Mouse (Mus musculus) mature B cell (primary cell): ENCODE data around the gene Bmper.

ENCODE experiments used
- in situ Hi-C: fragments of 300-500 bp; cut with MboI; formaldehyde crosslinking; loops from 2 replicates; pipeline ENCODE4 v1.14.3; 2019

Gene Bmper

DNA sequence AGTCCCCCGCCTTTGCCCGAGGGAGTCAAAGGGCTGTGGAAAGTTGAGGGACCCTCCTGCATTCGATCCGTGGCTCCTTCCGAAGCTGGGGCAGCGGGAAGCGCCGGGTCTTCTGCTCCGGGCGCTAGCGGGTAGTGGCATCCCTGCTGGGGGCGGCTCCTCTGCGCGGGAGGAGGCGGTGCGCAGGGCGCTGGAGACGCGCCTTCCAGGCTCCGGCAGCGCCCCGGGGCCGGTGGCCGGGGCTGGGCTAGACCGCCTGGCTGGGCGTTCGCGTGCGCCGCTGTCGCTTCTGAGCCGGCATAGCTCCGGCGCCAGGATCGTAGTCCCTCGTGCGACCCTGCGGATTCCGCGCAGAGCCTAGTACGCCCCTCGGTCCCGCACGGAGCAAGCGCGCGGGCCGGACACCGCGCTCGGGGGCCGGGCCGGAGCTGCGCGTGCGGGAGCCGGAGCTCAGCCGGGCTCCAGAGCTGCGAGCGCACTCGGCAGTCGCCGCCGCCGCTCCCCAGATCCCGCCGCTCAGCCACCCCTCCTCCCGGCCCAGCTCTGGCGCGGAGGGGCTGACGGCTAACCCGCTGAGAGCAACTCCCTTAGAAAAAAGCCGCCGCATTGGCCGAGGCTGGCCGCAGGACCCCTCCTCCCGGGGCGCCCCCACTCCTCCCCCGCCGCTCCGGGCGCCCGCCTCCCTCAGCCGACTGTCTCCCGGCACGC is at the start of gene Bmper:
Gene Bmper, plus strand, starts transcription at position 236 of the 708 bp plus-strand sequence.
- in situ Hi-C loops: loop anchor here (25.0 kb wide), 1 partner anchor 511 kb away; no protein-coding TSS in a partner anchor

DNA sequence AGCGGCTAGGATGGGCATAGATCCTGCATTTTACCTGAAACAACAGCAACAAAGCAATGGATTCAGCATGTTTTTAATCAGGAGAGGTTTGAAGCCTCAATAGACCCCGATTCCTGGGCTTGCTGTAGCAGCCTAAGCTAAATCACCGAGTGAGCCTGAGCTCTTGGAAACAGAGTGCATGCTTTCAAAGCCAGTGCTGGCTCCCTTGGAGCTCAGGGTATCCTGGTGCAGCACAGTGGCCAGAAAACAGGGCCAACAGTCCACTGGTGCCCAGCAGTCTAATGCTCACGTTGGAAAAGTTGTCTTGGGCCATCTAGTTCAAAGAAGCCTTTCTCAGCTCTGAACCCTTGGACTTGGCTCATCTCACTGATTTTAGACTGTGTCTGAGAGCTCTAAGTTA is 45.4 kb upstream of the Bmper start:
- in situ Hi-C loops: no loop called here

DNA sequence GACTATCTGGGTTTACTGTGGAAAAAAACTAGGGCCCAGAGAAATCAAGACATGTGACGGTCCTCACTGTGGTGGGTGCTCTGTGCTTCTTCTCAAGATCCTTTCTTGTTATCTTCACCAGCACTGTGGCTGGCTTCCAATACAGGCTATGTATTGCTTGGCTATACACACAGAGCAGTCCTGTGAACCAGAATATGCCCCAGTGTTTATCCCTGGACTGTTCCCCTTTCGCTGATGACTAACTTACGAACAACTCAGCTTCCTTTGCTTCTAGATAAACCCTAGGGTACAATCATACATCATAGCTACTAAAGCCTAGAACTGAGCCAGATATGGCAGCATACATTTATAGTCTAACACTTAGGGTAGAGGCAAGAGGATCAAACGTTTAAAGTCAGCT is 35.7 kb upstream of the Bmper start:
- in situ Hi-C loops: no loop called here

DNA sequence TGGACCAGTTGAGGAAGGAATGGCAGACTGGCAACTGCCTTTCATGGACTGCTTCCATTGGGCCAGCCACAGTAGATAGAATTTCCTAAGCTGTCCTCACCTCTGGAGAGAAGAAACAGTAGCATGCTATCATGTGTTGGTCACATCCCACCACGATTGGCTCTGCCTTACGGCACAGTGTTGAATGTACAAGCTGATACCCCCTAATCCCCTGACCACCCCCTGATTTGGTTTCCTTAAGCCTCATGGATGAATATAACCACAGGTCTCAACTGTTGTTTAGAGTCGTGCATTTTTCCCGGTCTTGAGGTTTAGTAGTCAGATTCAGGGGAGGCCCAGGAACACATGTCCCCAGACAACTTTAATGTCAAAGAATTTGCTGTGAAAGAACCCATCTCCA is 34.7 kb upstream of the Bmper start:
- in situ Hi-C loops: no loop called here

DNA sequence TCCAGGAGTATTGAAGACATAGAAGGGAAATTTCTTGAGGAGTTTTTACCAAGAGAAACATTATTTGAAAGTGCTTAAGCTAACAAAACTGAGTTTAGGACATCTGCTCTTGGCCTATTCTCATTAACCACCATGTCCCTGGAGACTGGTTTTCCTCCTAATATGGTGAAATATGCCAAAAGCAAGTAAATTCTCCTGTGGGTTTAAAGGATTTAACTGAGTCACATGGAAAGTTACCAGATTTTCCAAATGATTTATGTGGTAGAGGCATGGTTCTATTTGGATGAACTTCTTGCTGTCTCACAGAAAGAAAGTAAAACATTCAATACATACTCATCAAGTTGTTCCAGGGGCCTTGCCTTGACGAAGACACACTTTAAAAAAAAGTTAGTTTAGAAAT is 31.9 kb upstream of the Bmper start:
- in situ Hi-C loops: no loop called here

DNA sequence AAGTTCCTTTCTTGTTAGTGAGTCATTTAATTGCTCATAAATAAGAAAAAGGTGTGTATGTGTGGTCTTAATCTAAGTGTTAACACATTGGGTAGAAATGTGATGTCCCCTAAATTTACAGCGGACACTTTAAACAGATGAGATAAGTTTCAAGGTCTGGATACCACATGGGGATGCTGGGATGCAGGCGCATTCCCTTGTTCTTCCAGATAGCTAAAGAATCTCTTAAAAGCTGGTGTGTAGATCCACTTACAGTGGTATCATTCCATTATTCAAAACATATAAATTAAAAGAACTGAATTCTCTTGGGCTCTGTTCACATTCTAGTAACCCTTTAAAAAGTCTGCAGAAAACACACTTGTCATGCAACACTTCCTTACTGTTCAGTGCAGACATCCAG is 31.4 kb upstream of the Bmper start:
- in situ Hi-C loops: no loop called here

DNA sequence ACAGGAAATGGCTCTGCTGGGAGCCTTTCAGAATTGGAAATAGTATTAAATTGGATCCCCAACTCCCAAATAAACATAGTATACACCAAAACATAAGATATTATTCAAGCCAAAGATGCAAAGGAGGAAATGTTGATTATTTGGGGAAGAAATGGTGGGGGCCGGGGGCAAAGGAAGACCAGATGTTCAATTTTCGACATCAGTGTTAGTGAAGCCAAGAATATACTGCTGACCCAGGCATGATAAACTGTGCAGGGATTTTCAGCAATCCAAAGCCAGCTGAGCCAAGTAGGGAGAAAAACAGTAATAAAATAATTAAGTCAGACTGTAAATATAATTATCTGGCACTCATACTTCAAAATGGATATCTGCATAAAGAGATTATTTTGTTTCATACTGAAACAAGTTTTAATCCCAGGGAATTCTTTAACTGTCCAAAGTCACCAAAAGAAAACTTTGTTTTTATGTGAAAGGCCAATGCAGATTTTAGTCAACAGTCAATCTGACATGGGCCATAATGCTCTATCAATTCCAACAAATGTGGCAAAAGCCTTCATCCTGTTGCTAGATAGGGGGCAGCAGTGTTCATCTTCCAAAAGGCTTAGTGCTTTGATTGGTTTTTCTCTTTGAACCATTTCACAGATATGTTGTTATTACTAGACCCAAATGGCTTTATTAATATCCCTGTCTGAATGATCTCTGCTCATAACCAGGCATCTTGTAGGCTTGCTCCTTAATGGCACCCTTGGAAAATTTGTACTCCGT is 30.1 kb upstream of the Bmper start:
- in situ Hi-C loops: no loop called here

DNA sequence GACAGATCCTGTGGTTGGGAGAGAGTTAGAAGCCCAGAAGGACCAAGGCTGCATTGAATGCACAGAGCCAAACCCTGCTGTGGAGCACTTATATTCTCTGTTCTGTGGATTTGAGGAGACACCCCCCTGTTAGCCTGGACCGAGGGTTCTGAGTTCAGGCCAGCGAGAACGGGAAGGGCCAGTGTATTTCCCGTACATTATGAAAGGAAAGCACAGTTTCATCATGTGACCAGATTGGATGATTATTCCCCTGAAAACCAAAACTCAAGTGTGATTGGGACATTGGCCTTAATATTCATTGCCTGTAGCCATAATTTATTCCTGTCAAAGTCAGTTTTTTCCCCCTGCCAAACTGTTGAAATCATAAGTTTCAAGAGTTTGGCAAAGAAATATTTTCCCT is 23.9 kb upstream of the Bmper start:
- in situ Hi-C loops: no loop called here

DNA sequence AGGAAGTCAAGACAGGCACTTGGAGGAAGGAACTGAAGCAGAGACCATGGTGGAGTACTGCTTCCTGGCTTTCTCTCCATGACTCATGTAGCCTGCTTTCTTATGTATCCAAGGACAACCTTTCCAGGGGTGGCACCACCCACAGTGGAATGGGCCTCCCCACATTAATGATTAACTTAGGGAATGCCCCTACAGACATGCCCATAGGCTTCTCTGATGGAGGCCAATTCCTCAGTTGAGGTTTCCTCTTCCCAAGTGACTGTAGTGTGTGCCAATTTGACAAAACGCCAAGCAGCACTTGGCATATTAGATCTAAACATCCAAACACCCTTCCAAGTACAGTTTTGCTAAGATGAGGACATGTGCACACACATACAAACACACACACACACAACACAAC is 23.0 kb upstream of the Bmper start:
- in situ Hi-C loops: loop anchor here (25.0 kb wide), 1 partner anchor 488 kb away; no protein-coding TSS in a partner anchor

DNA sequence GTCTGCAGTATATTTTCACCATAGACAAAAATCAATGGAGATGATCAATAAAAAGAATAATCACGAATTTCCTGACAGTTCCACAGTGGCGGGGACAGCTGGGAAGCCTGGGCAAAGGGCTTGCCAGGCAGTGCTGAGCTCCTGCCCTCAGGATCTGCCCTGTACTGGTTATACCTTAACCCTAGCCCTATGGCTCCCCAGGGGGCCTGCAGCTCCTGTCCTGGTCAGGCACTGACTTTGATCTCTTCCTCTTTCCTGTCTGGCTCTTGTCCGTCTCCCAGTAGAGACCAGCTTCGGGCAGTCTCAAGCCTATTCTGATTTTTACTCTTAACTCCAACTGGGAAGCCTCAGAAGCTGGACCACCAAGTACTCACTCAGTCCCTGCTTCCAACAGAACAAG is 22.0 kb upstream of the Bmper start:
- in situ Hi-C loops: loop anchor here (25.0 kb wide), 1 partner anchor 489 kb away; no protein-coding TSS in a partner anchor

DNA sequence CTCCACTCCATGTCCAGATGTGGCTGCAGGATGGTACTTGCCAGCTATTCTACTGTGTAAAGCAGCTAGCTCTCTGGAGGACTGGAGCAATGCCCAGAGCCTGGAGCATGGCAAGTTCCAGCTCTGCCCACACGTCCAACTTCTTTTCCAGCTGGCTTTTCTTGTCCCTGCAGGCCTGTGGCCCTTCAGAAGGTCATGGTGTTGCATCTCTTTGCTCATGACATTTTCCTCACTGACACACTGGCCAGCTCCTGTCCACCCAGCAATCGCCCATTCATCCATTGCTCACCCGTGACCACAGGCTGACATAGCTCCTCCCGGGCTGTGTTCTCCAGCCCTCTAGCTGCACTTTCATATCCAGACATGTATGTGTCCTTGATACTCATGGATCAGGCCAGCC is 20.4 kb upstream of the Bmper start:
- in situ Hi-C loops: loop anchor here (25.0 kb wide), 1 partner anchor 490 kb away; no protein-coding TSS in a partner anchor

DNA sequence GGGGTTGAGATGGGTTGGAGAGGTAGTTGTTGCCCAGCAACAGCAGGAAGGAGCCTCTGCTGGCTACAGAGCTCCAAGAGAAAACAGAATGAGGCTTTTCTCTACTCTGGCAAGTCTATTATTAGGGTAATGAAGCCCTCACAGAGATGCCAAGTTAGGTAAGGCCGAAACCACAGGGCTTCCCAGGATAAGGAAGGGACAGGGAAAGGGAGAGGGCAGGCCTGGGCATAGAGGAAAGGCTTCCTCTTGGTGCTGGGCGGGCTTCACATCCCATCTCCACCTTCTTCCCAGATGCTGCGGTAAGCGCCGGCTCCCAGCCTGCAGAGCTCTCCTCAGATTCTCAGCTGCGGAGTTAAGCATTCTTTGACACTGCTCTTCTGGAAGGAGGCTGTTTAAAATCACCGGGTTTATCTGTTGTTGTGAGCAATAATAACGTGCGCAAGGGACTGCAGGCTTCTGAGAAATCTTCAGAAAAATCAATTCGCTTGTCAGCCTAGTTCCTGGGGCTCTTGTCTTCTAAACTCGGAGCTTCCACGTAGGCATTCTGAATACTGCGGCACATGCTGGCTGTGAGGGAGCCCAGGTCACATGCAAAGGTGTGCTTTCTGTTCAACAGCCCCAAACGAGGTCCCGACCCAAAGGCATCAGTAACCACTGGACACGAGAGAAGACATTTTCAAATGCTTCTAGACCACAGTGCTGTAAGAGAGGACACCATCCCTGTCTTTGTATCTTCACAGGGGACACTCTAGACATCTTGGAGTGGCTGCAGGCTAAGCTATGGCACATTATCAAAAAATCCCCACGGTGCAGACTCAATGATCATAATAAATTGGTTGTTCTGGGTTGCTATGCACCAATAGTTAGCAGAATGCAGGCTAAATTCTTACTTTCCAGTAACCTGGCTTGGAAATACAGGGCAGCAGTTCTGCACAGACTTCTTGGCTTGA is 18.3 kb upstream of the Bmper start:
- in situ Hi-C loops: loop anchor here (25.0 kb wide), 1 partner anchor 492 kb away; no protein-coding TSS in a partner anchor

DNA sequence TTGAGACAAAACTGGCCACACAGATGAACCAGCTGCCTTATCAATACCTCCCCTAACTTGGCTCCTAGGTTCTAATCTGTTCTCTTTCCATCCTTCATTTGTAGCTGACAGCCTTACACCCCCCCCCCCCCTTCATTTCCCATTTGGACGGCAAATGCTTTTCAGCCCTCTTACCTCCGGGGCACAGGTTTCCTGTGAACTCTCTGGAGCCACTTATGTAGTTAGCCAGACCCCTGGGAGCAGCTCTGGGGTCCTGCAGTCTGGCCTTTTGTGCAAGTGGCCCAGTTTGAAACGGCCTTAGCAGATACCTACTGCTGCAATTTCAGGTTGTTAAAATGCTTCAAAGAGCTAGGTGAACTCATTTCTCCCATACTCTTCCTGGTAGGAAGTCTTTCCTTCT is 17.6 kb upstream of the Bmper start:
- in situ Hi-C loops: loop anchor here (25.0 kb wide), 1 partner anchor 493 kb away; no protein-coding TSS in a partner anchor

DNA sequence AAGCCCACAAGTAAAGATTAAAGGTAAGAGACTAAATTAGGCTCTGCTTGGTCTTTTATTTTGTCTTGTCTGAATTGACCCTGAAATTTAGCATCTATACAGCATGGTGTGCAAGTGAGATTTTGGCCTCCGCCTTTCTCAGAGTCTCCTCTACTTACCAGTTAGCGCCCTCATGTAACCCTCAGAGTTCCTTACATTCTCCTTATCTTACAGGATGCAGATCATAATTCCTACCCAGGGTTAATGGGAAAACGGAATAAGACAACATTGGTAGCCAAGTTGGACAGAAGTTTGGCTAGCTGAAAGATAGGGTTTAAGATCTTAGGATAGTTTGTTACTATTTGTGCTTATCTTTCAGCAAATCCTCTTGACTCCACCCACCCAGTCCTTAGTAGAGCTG is 17.1 kb upstream of the Bmper start:
- in situ Hi-C loops: loop anchor here (25.0 kb wide), 1 partner anchor 493 kb away; no protein-coding TSS in a partner anchor

DNA sequence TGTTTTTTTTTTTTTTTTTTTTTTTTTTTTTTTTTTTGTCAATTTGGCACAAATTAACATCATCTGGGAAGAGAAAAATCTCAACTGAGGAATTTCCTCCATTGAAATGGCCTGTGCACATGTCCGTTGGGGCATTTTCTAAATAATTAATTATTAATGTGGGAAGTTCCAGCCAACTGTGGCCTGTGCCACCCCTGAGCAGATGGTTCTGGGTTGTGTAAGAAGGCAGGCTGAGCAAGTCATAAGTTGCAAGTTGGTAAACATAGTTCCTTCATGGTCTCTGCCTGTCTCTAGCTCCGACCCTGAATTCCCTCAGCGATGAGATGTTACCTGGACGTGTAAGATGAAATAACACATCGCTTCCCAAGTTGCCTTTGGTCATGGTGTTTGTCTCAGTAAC is 16.7 kb upstream of the Bmper start:
- in situ Hi-C loops: loop anchor here (25.0 kb wide), 1 partner anchor 494 kb away; no protein-coding TSS in a partner anchor

DNA sequence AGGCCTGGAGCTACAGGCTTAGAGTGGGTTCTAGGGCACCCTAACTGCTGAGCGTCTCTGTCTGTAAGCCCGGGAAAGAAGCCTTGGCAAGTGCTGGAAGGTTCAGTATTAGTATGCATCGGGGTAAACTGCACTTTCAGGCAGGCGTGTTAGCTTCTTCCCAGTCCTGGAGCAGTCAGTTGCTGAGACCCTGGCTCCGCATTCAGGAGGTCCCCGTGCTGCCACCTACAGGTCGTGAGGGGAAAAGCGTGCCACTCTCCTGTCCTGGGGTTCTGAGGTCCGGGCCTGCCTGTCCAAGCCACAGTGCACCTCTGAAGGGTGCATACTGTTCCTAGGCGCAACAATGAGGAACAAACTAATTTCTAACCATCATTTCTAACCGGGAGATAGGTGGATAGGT is 10.6 kb upstream of the Bmper start:
- in situ Hi-C loops: loop anchor here (25.0 kb wide), 1 partner anchor 500 kb away; no protein-coding TSS in a partner anchor

DNA sequence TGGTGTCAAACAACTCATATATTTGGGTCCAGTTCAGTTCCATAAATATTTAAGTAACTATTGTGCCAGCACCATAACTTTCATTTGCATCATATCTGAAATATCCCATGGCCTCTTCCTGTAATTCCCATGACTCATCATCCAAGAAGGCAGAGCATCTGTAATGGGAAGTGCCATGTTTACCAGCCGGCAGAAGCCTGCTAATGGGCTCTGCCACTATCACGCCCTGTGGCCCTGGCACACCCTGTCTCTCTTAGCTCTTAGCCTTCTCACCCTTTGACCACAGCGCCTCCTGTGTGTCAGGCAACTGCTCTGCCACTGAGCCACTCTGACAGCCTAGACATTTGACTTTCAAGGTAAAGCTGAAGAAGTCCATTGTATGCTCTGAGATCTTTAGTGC is 3.1 kb upstream of the Bmper start:
- in situ Hi-C loops: loop anchor here (25.0 kb wide), 1 partner anchor 507 kb away; no protein-coding TSS in a partner anchor

DNA sequence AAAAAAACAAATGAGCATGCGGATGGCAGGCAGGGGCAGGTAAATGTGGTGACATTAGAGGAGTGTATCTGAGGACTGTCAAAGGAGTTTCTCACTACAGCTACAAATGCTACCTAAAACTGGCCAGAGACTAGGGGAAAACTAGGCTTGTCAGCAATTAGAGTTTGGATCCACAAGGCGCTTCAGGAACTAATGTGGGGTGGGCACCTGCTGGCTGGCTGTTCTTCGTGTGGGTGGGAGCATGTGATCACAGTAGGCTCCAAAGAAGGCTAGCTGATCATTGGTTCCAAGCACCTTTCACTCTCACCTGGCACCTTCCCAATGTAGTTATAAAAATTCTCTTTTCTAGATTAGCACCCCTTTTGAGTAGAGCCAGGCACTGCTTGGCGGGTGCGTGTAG is 900 bp upstream of the Bmper start:
- in situ Hi-C loops: loop anchor here (25.0 kb wide), 1 partner anchor 510 kb away; no protein-coding TSS in a partner anchor

DNA sequence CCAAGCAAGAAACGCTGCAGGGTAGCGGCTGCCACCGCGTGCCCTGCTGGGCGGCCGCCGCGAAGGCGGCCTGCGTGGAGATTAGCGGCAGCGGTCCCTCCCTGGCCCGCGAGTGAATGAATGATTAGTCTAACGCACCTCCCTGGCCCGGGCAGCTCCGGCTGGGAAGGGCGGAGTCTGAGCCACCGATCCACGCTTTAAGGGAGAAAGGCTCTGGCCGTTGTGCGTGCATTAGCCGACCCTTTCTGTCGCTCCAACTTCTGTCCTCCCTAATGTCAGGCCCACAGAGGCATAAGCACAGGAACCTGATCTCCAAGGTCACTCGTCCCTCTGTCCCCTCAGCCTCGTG is 410 bp upstream of the Bmper start:
- in situ Hi-C loops: loop anchor here (25.0 kb wide), 1 partner anchor 510 kb away; no protein-coding TSS in a partner anchor

DNA sequence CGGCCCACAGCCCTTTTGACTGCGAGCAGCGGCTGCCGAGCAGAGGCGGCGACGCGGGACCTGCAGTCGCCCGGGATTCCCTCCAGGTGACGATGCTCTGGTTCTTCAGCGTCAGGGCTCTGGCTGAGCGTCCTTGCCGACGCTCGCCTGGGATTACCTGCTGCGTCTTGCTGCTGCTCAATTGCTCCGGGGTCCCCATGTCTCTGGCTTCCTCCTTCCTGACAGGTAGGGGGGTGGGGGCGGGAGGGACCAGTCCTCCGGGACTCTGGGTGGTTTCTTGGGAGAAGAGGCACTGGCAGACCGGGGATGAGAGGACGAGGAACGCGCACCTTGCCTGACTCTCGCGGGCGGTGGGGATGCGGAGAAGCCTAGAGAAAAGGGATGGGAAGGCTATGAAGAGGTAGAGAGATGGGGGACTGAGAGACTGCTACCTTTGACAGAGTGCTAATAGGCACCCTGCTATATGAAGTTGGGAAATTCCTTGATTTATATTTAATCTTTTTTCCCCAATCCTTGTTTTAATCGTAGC is 737 bp downstream of the Bmper start:
- in situ Hi-C loops: loop anchor here (25.0 kb wide), 1 partner anchor 511 kb away; no protein-coding TSS in a partner anchor

DNA sequence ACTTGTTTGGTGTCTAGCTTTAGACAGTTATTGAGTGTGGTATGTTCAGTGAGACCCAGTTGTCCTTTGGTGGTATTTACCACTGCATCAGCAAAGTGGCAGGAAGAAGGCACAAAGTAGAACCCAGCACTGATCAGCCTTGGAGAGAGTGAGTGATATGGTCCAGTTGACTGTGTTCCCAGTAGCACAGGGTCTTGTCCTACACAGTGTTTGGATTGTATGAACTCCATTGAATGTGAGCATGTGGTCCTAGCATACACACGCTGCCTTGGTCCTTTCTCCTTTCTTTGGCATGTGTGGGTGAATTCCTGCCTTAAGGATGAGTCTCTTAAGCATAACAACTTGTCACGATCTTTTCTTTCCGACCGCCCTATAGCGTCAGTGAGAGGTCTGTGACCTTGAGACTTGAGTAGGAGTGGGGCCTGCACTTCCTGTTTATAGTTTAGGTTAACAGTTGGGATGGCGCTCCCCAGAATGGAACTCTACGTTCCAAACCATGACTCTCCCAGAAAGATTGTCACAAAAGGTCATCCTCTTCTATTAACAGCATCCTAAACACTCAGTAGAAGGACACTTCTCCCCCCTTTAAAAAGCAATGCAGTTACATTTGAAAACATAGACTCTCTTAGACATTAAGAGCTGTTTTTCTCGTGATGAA is 10.7 kb downstream of the Bmper start:
- in situ Hi-C loops: loop anchor here (25.0 kb wide), 1 partner anchor 671 kb away; no protein-coding TSS in a partner anchor
